Mouse (Mus musculus): ENCODE results near the gene Prtn3.
A peak's percentile ranks its signal among the peaks of the same experiment; 100 is the strongest.

DNA sequence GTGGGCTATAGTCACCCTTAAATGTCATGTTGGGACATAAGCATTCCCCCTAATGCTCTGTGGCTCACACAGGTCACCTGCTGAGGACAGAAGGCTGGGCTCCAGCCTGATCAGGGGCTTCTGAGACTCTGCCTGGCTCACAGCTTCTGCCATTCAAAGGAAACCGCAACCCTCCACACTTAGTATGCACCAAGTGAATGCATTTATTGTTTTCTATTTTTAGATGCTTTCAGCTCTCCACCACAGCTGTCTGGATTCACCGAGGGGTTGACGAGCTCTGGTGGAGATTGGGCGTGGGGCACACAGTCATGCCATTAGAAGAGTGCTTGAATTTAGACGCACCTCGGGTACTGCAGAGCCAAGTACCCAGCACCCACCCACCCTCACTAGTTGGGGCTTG lies 963 bp upstream of the Prtn3 start:
- TF ChIP-seq POLR2A (IDR thresholded peaks at IDR 0.05; ENCODE audit: insufficient read length, low read depth), result no peak
- peak in 1 of 3 experiments; percentile 17 for TF ChIP-seq MYOD1 (IDR thresholded peaks at IDR 0.05; ENCODE audit: control insufficient read depth in 1 of 3, insufficient read length in 2 of 3, low read depth in 2 of 3)
- TF ChIP-seq MAX (IDR thresholded peaks at IDR 0.05; ENCODE audit: low read depth), result no peak
- no peak for TF ChIP-seq TCF12 (IDR thresholded peaks at IDR 0.05; ENCODE audit: insufficient read depth, poor library complexity, severe bottlenecking)
- TF ChIP-seq POLR2AphosphoS2 (IDR thresholded peaks at IDR 0.05; ENCODE audit: insufficient read length, low read depth), result no peak
- no peak for TF ChIP-seq TCF3 (IDR thresholded peaks at IDR 0.05; ENCODE audit: insufficient read length, low read depth)
- TF ChIP-seq CEBPB (IDR thresholded peaks at IDR 0.05; ENCODE audit: insufficient read depth, poor library complexity, severe bottlenecking), result no peak

All from myocyte (in vitro differentiated cells).